Mouse (Mus musculus) stomach, embryonic 14.5 days (tissue): Measurements from ENCODE around the gene Ankrd33. TPM values are rescaled to one million over a fixed set of nuclear protein-coding genes. Genes with fewer than 3 reads are reported as not detected.

ENCODE experiments used
- ATAC-seq: fragments of 200-750 bp; cut with Nextera tagmentation; 2 replicates; pipeline ENCODE4 v1.8.0; 2017; ENCODE audit warnings: low read depth, moderate TSS enrichment; ENCODE audit not compliant: insufficient number of reproducible peaks, insufficient read depth, low FRiP score
- H3K27ac ChIP-seq: fragments of 300-500 bp; sonication (generic); 2 replicates; pipeline ENCODE4 v1.5.1; 2014; ENCODE audit warnings: mild to moderate bottlenecking, low read length, moderate library complexity, mixed read lengths
- H3K27me3 ChIP-seq: fragments of 300-500 bp; sonication (generic); 2 replicates; pipeline ENCODE4 v1.6.1; 2014; ENCODE audit warnings: low read length, control low read depth, mixed read lengths; ENCODE audit not compliant: control insufficient read depth, insufficient read depth
- H3K36me3 ChIP-seq: fragments of 300-500 bp; sonication (generic); 2 replicates; pipeline ENCODE4 v1.6.1; 2014; ENCODE audit warnings: mild to moderate bottlenecking, control low read depth, low read length, moderate library complexity, mixed read lengths; ENCODE audit not compliant: control insufficient read depth, insufficient read depth
- H3K4me1 ChIP-seq: fragments of 300-500 bp; sonication (generic); 2 replicates; pipeline ENCODE4 v1.6.1; 2014; ENCODE audit warnings: low read length, control low read depth, mixed read lengths; ENCODE audit not compliant: control insufficient read depth, insufficient read depth
- H3K4me2 ChIP-seq: fragments of 300-500 bp; sonication (generic); replicated peaks from 2 replicates; pipeline ENCODE4 v1.6.1; 2014; ENCODE audit warnings: low read depth, low read length, control low read depth
- H3K4me3 ChIP-seq: fragments of 300-500 bp; sonication (generic); 2 replicates; pipeline ENCODE4 v1.5.1; 2014; ENCODE audit warnings: low read depth, low read length, control low read depth
- H3K9ac ChIP-seq: fragments of 300-500 bp; sonication (generic); replicated peaks from 2 replicates; pipeline ENCODE4 v1.6.1; 2014; ENCODE audit warnings: low read depth, mild to moderate bottlenecking, control low read depth, low read length, moderate library complexity, mixed read lengths
- H3K9me3 ChIP-seq: fragments of 300-500 bp; sonication (generic); 2 replicates; pipeline ENCODE4 v1.6.1; 2016; ENCODE audit warnings: low read depth, low read length, control low read depth; ENCODE audit not compliant: control insufficient read depth
- WGBS: fragments of 180-500 bp; shearing (Covaris S2); extraction: QIAGEN DNeasy Blood & Tissue Kit; methylation state at CpG from one replicate; pipeline ENCODE4 v1.1.7; 2014; 5-methylcytosine and 5-hydroxymethylcytosine counted together
- polyA plus RNA-seq: library from polyadenylated mRNA; unstranded; fragments of >200 nt; fragmentation: Nextera tagmentation; extraction: Ambion mirVana; gene quantifications from 2 replicates; pipeline ENCODE4 v1.2.1, GENCODE M21; 2014

Ankrd33 gene
- polyA plus RNA-seq, 1 experiment from 2014 or later: not detected

- Histone ChIP-seq H3K27ac (no peak overlapping the region), H3K4me3 (no peak overlapping the region), H3K27me3 (no peaks in the 10 kb centered on the region), H3K36me3 (no peaks in the 10 kb centered on the region), H3K9me3 (no peaks in the 10 kb centered on the region), H3K9ac (no peak overlapping the region), H3K4me2 (0 out of 2 replicates have a peak overlapping the region, but pooled peaks have one; percentile 5), H3K4me1 (peaks cover 9% of the 10 kb centered on the region)
- no peak for ATAC-seq
- 45% methylated on average over 14 of the region's 14 CpGs for WGBS
Observed at GRCm38 (mm10) chr15:101092121-101092828, 23.3 kb upstream of the Ankrd33 start.

- ATAC-seq: peak; percentile 36; the same call in 1 of the 2 replicates
- Histone ChIP-seq H3K4me3 (no peak overlapping the region), H3K4me1 (peaks cover 12% of the 10 kb centered on the region), H3K27ac (0 out of 2 replicates have a peak overlapping the region, but pooled peaks have one; percentile 27), H3K4me2 (0 out of 2 replicates have a peak overlapping the region, but pooled peaks have one; percentile 5), H3K9ac (no peak overlapping the region), H3K36me3 (no peaks in the 10 kb centered on the region), H3K9me3 (no peaks in the 10 kb centered on the region), H3K27me3 (no peaks in the 10 kb centered on the region)
- WGBS: 29% methylated on average over 25 of the region's 25 CpGs
Observed at GRCm38 (mm10) chr15:101092829-101093648, 22.5 kb upstream of the Ankrd33 start.

- no peak for ATAC-seq
- Histone ChIP-seq H3K27ac (no peak overlapping the region), H3K9me3 (no peaks in the 10 kb centered on the region), H3K27me3 (no peaks in the 10 kb centered on the region), H3K36me3 (no peaks in the 10 kb centered on the region), H3K9ac (no peak overlapping the region), H3K4me1 (peaks cover 13% of the 10 kb centered on the region), H3K4me3 (no peak overlapping the region), H3K4me2 (no peak overlapping the region)
- 42% methylated on average over 6 of the region's 6 CpGs for WGBS
Observed at GRCm38 (mm10) chr15:101093988-101094387, 21.6 kb upstream of the Ankrd33 start.

GRCm38 (mm10) chr15:101094979-101095378, 20.6 kb upstream of the Ankrd33 start:
- 60% methylated on average over 9 of the region's 9 CpGs for WGBS
- H3K27me3 ChIP-seq: no peaks in the 10 kb centered on the region
- no peak overlapping the region for H3K4me3 ChIP-seq
- H3K36me3 ChIP-seq: no peaks in the 10 kb centered on the region
- H3K4me1 ChIP-seq: peaks cover 13% of the 10 kb centered on the region
- no peaks in the 10 kb centered on the region for H3K9me3 ChIP-seq
- ATAC-seq: no peak
- no peak overlapping the region for H3K27ac ChIP-seq
- H3K9ac ChIP-seq: no peak overlapping the region
- H3K4me2 ChIP-seq: no peak overlapping the region

DNA sequence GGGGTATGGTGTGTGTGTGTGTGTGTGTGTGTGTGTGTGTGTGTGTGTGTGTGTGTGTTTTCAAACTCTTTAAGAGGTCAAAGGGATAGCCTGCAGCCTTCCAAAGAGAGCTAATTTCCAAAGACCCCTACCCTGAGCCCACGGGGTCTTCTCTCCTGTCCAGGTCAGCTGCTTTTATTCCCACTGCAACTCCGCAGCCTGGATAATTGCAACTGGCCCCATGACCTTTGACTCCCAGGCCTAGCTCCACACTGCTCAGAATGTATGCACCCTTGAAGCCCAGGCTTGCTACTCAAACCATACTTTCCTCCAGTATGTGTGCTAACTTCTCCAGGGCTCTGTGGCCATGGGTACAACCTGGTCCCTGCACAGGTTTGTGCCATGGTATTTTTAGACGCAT, 20.2 kb upstream of the Ankrd33 start:
- 59% methylated on average over 3 of the region's 3 CpGs for WGBS
- no peak overlapping the region for H3K9ac ChIP-seq
- no peak overlapping the region for H3K27ac ChIP-seq
- no peak overlapping the region for H3K4me2 ChIP-seq
- ATAC-seq: no peak
- H3K4me3 ChIP-seq: no peak overlapping the region
- H3K4me1 ChIP-seq: peaks cover 13% of the 10 kb centered on the region
- no peaks in the 10 kb centered on the region for H3K27me3 ChIP-seq
- no peaks in the 10 kb centered on the region for H3K36me3 ChIP-seq
- H3K9me3 ChIP-seq: no peaks in the 10 kb centered on the region

DNA sequence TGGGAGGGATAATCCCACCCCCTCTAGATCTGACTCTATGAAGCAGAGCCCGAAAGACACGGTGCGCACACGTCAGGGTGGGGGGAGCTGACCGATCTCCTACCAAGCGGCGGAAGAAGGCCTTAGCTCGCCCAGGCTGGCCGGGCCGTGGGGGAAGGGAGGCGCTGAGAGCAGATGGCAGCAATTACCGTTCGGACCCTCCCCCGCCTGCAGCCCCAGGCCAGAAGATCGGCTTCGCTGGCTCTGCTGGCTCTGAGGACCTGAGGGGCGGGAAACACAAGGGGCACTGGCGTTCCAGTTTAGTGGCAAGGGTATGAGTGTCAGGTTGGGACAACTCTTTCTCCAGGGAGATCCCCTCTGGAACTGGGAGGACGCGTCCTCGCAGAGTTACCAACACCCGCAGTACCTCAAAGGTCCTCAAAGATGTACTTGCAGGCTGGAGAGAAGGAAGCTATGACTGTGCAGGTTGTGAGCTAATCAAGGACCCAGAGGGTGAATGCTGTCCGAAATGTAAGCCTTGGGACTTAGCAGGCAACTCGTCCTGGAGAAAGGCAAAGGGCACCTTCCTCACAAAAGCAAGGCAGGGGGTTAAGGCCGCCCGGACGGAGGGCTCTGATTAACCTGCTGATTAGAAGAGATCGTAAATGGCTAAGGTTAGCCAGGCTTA, 17.4 kb upstream of the Ankrd33 start:
- no peaks in the 10 kb centered on the region for H3K9me3 ChIP-seq
- no peak overlapping the region for H3K9ac ChIP-seq
- no peaks in the 10 kb centered on the region for H3K27me3 ChIP-seq
- 0 out of 2 replicates have a peak, but pooled peaks have one; percentile 38 for ATAC-seq
- H3K4me2 ChIP-seq: peak overlapping the region; percentile 25
- 10% methylated on average over 28 of the region's 28 CpGs for WGBS
- H3K4me1 ChIP-seq: peaks cover 9% of the 10 kb centered on the region
- H3K4me3 ChIP-seq: no peak overlapping the region
- H3K27ac ChIP-seq: no peak overlapping the region
- no peaks in the 10 kb centered on the region for H3K36me3 ChIP-seq

DNA sequence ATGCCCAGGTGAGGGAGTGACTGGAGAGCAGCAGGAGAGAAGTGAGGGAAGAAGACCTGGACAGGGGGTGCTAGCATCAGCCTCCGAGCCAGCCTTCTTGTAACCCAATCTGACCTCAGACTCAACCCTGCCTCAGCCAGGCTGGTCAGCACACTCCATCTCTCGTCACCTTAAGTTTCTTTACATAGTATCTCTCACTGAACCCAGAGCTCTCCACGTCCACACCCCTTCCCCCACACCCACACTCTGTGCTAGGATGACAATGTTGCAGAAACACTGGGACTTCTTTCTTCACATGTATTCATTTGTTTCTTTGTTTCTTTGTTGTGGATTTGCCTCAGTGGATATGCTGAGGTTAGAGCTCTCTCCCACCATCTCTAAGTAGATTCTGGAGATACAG, 14.6 kb upstream of the Ankrd33 start:
- Histone ChIP-seq H3K27ac (no peak overlapping the region), H3K4me3 (no peak overlapping the region), H3K4me1 (0 out of 2 replicates have a peak, but pooled peaks cover 4% of the 10 kb centered on the region), H3K27me3 (no peaks in the 10 kb centered on the region), H3K4me2 (no peak overlapping the region), H3K9me3 (no peaks in the 10 kb centered on the region), H3K36me3 (no peaks in the 10 kb centered on the region), H3K9ac (no peak overlapping the region)
- no peak for ATAC-seq
- WGBS: 74% methylated on average over 3 of the region's 3 CpGs

DNA sequence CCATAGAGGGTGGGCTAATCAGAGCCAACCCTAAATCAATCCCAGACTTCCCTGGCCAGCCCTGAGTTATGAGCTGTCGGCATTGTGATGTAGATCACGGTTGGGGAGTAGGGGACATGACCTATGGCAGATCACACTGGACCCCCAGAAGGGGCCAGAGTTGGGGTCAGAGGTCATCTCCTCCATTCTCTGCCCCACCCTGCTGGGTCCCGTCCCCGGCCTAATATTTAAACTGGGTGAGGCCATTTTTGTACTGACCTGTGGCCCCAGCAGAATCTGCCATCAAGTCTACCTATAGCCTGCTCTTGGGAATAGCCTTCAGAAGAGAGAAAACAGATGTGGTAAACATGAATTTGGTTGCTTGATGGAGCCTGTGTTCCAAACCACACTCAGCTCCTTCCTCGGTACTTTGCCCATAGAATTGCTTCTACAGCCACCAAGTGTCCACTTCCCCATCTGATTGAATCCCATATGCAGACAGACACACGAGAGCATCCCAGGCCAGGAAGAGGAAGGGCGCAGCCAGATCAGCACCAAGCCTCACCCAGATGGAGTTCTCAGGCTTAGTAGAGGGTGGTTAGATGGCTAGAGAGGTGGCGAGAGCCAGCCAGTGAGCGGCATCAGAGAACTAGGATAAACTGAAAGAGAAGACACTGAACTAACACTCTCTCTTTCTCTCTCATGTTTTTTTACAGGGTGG, 11.8 kb upstream of the Ankrd33 start:
- Histone ChIP-seq H3K4me3 (no peak overlapping the region), H3K9ac (no peak overlapping the region), H3K27ac (no peak overlapping the region), H3K4me1 (no peaks in the 10 kb centered on the region), H3K9me3 (no peaks in the 10 kb centered on the region), H3K27me3 (no peaks in the 10 kb centered on the region), H3K36me3 (no peaks in the 10 kb centered on the region), H3K4me2 (no peak overlapping the region)
- ATAC-seq: no peak
- 79% methylated on average over 9 of the region's 9 CpGs for WGBS
